Mouse (Mus musculus) forebrain, embryonic 10.5 days (tissue): ENCODE data around the gene Abcf1. TPM values are rescaled to one million over a fixed set of nuclear protein-coding genes. Genes with fewer than 3 reads are reported as not detected.

Experiments
- DNase-seq: peaks from one replicate; pipeline ENCODE4 v3.0.0-alpha.2; 2017; ENCODE audit warnings: low spot score; ENCODE audit errors: extremely low spot score
- H3K27ac ChIP-seq: fragments of 300-500 bp; sonication (generic); 2 replicates; pipeline ENCODE4 v1.5.1; 2016; ENCODE audit warnings: mild to moderate bottlenecking
- H3K27me3 ChIP-seq: fragments of 300-500 bp; sonication (generic); 2 replicates; pipeline ENCODE4 v1.6.1; 2016; ENCODE audit warnings: mild to moderate bottlenecking; ENCODE audit not compliant: poor library complexity, severe bottlenecking
- H3K36me3 ChIP-seq: fragments of 300-500 bp; sonication (generic); replicated peaks from 2 replicates; pipeline ENCODE4 v1.6.1; 2016; ENCODE audit warnings: mild to moderate bottlenecking, moderate library complexity
- H3K4me1 ChIP-seq: fragments of 300-500 bp; sonication (generic); 2 replicates; pipeline ENCODE4 v1.6.1; 2016
- H3K4me3 ChIP-seq: fragments of 300-500 bp; sonication (generic); 2 replicates; pipeline ENCODE4 v1.5.1; 2016; ENCODE audit warnings: mild to moderate bottlenecking, moderate library complexity
- H3K9me3 ChIP-seq: fragments of 300-500 bp; sonication (generic); 2 replicates; pipeline ENCODE4 v1.6.1; 2016; ENCODE audit warnings: mild to moderate bottlenecking, moderate library complexity
- WGBS: fragments of 180-500 bp; shearing (Covaris S2); methylation state at CpG from one replicate; pipeline ENCODE4 v1.1.7; 2016; 5-methylcytosine and 5-hydroxymethylcytosine counted together
- polyA plus RNA-seq: library from polyadenylated mRNA; unstranded; fragments of >200 nt; fragmentation: Nextera tagmentation; extraction: Ambion mirVana; gene quantifications from 2 replicates; pipeline ENCODE4 v1.2.1, GENCODE M21; 2016

Abcf1 gene
- polyA plus RNA-seq, 1 experiment from 2014 or later, result 114 TPM

DNA sequence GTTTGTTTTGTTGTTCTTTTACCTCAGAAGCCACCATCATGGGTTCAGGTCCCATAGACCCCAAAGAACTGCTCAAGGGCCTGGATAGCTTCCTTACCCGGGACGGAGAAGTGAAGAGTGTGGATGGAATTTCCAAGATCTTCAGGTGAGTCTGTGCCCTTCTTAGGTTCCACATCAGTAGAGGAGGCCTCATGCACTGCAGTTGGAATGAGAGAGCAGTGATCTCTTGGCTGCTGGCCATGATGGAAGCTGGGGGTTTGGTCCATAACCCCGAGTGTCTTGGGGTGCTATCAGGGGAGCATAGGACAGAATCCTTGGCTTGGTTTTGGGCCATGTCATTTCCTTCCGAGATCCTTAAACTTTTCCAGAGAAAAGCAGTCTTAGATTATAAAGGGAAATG is 46.3 kb downstream of the Abcf1 start:
- peaks cover 27% of the 10 kb centered on the region for H3K4me1 ChIP-seq
- peaks cover 77% of the 10 kb centered on the region for H3K36me3 ChIP-seq
- H3K27me3 ChIP-seq, result no peaks in the 10 kb centered on the region
- H3K27ac ChIP-seq, result no peak overlapping the region
- no peak overlapping the region for H3K4me3 ChIP-seq
- DNase-seq, result no peak
- no peaks in the 10 kb centered on the region for H3K9me3 ChIP-seq
- 93% methylated on average over 4 of the region's 4 CpGs for WGBS

DNA sequence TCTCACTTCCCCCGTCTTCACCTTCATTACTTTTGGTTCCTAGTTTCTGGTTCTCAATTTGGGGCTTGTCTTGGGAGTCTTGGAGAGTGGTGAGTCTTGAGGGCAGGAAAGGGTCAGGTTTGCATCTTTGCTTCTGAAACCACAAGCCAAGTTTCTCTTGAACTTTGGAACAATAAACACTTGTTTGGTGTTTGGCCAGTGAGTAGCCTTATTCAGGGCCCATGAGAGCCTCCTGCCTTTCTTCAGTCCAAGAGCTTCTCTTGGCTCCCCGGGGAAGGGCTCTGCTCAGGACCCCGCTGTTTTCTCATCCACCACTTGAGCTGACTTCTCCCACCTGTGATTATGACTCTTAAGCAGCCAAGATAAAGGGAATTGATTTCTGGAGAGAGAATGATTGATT is 47.0 kb downstream of the Abcf1 start:
- 97% methylated on average over 3 of the region's 3 CpGs for WGBS
- H3K27ac ChIP-seq, result no peak overlapping the region
- peaks cover 27% of the 10 kb centered on the region for H3K4me1 ChIP-seq
- peaks cover 73% of the 10 kb centered on the region for H3K36me3 ChIP-seq
- H3K9me3 ChIP-seq, result no peaks in the 10 kb centered on the region
- H3K4me3 ChIP-seq, result no peak overlapping the region
- no peaks in the 10 kb centered on the region for H3K27me3 ChIP-seq
- no peak for DNase-seq

DNA sequence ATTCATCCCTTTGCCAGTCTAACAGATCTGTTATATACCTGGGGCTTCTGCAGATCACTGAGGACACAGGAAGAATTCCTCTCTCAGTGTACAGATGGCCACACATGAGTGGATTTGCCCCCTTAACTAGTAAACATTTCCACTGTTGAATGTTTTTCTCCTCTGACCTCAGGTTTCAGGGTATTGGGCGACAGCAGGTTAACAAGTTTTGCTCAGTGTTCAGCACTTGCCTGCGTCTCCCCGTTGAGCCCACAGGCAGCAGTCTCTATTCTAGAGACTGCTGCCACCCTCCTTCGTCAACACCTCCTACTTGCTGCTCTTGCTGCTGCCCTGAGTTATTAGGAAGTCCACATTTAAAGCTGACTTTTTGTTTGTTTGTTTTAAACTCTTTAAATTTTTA is 47.9 kb downstream of the Abcf1 start:
- Histone ChIP-seq H3K4me3 (no peak overlapping the region), H3K27me3 (no peaks in the 10 kb centered on the region), H3K27ac (0 out of 2 replicates have a peak overlapping the region, but pooled peaks have one; percentile 97), H3K36me3 (peaks cover 71% of the 10 kb centered on the region), H3K4me1 (peaks cover 27% of the 10 kb centered on the region), H3K9me3 (no peaks in the 10 kb centered on the region)
- DNase-seq, result no peak
- WGBS, result 90% methylated on average over 4 of the region's 4 CpGs

- DNase-seq, result no peak
- Histone ChIP-seq H3K27ac (peak overlapping the region; percentile 97), H3K4me1 (peaks cover 27% of the 10 kb centered on the region), H3K9me3 (no peaks in the 10 kb centered on the region), H3K36me3 (peaks cover 64% of the 10 kb centered on the region), H3K4me3 (peak overlapping the region; percentile 18; the same call in 1 of the 2 replicates), H3K27me3 (no peaks in the 10 kb centered on the region)
- WGBS, result 81% methylated on average over 5 of the region's 5 CpGs
Measured at GRCm38 (mm10) chr17:35920862-35921562, 48.5 kb downstream of the Abcf1 start.

DNA sequence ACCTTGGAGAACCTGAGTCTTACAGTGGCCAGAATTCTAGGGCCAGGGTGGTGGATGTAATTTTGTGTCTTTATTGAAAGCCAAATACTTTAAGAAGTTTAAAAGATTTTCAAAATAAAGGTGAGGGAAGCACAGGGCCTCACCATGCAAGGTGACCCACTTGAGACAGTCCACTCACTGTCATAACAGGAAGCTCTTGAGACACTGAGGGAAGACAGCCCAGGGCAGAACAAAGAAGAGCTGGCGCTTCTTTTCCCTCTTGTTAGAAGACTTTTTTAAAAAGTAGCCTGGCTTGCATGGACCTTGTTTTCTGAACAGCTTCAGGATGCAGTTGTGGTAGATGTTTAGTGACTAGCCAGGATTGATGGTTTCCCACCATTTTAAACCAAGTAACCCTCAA is 49.2 kb downstream of the Abcf1 start:
- H3K4me1 ChIP-seq, result peaks cover 31% of the 10 kb centered on the region
- peak overlapping the region; percentile 83; the same call in 1 of the 2 replicates for H3K4me3 ChIP-seq
- no peak for DNase-seq
- H3K27ac ChIP-seq, result peak overlapping the region; percentile 97
- H3K36me3 ChIP-seq, result peaks cover 57% of the 10 kb centered on the region
- H3K27me3 ChIP-seq, result no peaks in the 10 kb centered on the region
- H3K9me3 ChIP-seq, result no peaks in the 10 kb centered on the region
- WGBS, result 85% methylated on average over 1 of the region's 1 CpGs

DNA sequence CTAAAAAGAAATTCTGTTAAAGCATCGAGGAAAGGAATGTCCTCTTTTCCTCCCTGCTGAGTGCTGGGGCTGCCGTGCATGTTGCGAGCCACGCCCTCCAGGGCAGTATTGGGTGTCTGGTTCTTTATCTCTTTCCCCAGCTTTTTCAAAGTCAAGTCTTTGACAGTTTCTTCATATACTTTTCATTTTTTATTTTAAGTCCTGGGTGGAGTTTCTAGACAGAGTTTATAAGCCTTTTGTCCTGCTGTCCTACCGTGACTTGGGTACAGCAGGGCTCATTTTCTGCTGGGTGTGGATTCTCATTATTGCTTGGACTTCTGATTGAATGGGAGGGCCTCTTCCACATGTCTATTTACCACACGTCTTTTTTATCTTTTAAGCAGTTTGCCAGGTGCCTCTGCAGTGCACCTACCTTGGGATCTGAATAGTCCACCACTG is 49.7 kb downstream of the Abcf1 start:
- DNase-seq, result no peak
- H3K36me3 ChIP-seq, result peaks cover 52% of the 10 kb centered on the region
- peaks cover 36% of the 10 kb centered on the region for H3K4me1 ChIP-seq
- peak overlapping the region; percentile 97 for H3K27ac ChIP-seq
- H3K27me3 ChIP-seq, result no peaks in the 10 kb centered on the region
- WGBS, result 65% methylated on average over 6 of the region's 6 CpGs
- peak overlapping the region; percentile 83 for H3K4me3 ChIP-seq
- H3K9me3 ChIP-seq, result no peaks in the 10 kb centered on the region

GRCm38 (mm10) chr17:35919060-35919715 is 50.4 kb downstream of the Abcf1 start:
- peak overlapping the region; percentile 97 for H3K27ac ChIP-seq
- DNase-seq, result peak; percentile 88
- H3K27me3 ChIP-seq, result no peaks in the 10 kb centered on the region
- 21% methylated on average over 7 of the region's 7 CpGs for WGBS
- peak overlapping the region; percentile 83 for H3K4me3 ChIP-seq
- H3K9me3 ChIP-seq, result no peaks in the 10 kb centered on the region
- peaks cover 36% of the 10 kb centered on the region for H3K4me1 ChIP-seq
- H3K36me3 ChIP-seq, result peaks cover 50% of the 10 kb centered on the region

DNA sequence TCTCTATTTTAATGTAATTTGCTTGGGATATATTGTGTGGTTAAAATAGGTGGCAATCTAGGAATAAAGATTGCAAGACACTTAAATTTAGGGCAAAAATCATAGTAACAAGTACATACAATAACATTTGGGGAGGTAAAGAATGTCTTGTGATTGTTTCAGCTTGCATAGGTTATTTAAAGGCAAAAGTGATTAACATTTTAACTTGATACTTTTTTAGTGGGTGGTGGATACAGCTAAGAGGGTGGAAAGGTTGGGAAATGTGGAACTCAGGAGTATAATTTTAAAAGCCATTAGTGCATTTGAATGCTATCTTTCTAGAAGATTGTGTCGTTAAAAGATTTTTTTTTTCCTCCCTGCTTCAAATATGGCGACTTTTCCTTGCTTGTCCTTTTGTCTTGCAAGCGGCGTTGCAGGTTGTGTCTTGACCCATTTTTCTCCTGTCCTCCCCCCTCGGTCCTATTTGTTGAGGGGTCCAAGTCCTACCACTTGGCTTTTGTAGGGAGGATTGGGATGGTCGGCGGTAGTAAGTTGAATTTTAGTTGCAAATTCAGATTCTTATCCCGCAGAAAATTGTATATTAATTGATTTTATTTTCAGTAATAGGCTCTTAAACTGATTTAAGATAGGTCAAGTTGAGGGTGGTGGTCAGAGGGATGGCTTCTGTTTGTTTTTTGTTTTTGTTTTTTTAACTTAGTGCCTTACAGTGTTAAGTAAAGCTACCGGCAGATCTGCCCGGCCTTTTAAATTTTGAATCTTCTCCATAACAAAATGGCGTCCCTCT is 51.1 kb downstream of the Abcf1 start:
- Histone ChIP-seq H3K9me3 (no peaks in the 10 kb centered on the region), H3K4me1 (peaks cover 36% of the 10 kb centered on the region), H3K27ac (peak overlapping the region; percentile 97), H3K27me3 (no peaks in the 10 kb centered on the region), H3K4me3 (peak overlapping the region; percentile 83), H3K36me3 (peaks cover 50% of the 10 kb centered on the region)
- WGBS, result under 1% methylated on average over 11 of the region's 11 CpGs
- peak; percentile 53 for DNase-seq

- Histone ChIP-seq H3K4me3 (peak overlapping the region; percentile 83), H3K27me3 (no peaks in the 10 kb centered on the region), H3K36me3 (peaks cover 50% of the 10 kb centered on the region), H3K9me3 (no peaks in the 10 kb centered on the region), H3K27ac (peak overlapping the region; percentile 97), H3K4me1 (peaks cover 36% of the 10 kb centered on the region)
- WGBS, result under 1% methylated on average over 13 of the region's 13 CpGs
- DNase-seq, result peak; percentile 65
Measured at GRCm38 (mm10) chr17:35917463-35918251, 51.9 kb downstream of the Abcf1 start.

- WGBS, result 0% methylated on average over 8 of the region's 8 CpGs
- DNase-seq, result no peak
Measured at GRCm38 (mm10) chr17:35917143-35917462, 52.5 kb downstream of the Abcf1 start.

DNA sequence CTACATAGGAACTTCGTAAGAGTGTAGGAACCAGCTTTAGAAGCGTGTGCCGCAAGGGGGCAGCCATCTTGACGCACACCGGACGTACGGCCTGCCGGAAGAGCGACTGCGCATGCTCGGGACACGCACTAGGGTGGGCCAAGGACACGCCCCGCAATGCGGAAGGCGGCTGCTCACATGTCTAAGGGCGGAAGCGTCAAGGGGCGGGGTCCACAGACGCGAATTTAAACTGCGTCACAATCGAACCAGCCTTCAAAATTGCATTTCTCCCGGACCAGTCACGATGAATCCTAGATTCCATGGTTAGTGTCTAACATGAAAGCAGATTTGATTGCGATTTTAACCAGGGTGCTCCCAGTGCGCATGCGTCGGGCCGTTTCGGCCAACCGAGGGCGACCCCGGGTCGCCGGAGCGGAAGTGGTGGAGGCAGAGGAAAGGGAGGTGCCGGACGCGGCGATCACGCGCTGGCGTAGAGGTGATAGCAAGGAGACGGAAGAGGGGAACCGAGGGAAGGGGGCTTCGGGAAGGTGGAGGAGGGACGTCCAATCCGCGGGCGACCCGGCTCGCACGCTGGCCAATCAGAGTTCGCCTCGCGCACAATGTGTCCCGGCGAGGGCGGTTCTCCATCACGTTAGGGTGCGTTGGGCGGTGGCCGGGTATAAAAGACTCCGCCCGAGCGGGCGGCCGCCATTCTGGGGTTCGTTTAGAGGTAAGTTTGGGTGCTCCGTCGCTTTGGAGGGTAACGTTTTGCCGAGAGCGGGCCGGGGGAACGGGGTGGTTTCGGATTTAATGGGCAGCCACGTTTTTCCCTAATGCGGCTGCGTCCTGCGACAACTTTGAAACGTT is 53.0 kb downstream of the Abcf1 start, which contains the start of the genes Mrps18b and Ppp1r10:
TSS of gene Mrps18b (minus strand) at position 93 of the 846 bp plus-strand sequence.
TSS of gene Ppp1r10 (plus strand) at position 138 of the 846 bp plus-strand sequence.
- H3K27ac ChIP-seq, result peak within 1 kb of the TSS; percentile 97
- WGBS, result under 1% methylated on average over 83 of the region's 83 CpGs
- H3K9me3 ChIP-seq, result no peaks in the 10 kb centered on the region
- DNase-seq, result peak; percentile 99
- peak within 1 kb of the TSS; percentile 83 for H3K4me3 ChIP-seq
- peaks cover 34% of the 10 kb centered on the region for H3K4me1 ChIP-seq
- H3K36me3 ChIP-seq, result peaks cover 54% of the 10 kb centered on the region
- H3K27me3 ChIP-seq, result no peaks in the 10 kb centered on the region

More at GRCm38 (mm10) chr17:35917143-35917462, 52.5 kb downstream of the Abcf1 start:
- H3K4me3 ChIP-seq, result peak overlapping the region; percentile 83
- peaks cover 51% of the 10 kb centered on the region for H3K36me3 ChIP-seq
- peak overlapping the region; percentile 97 for H3K27ac ChIP-seq
- H3K9me3 ChIP-seq, result no peaks in the 10 kb centered on the region
- no peaks in the 10 kb centered on the region for H3K27me3 ChIP-seq
- H3K4me1 ChIP-seq, result peaks cover 36% of the 10 kb centered on the region
